Mouse (Mus musculus): ENCODE results near the gene Gast. TPM values are rescaled to one million over a fixed set of nuclear protein-coding genes. Genes with fewer than 3 reads are reported as not detected.

The Gast gene
- not detected in 2 replicates for polyA plus RNA-seq (2012; rRNA removed)

DNA sequence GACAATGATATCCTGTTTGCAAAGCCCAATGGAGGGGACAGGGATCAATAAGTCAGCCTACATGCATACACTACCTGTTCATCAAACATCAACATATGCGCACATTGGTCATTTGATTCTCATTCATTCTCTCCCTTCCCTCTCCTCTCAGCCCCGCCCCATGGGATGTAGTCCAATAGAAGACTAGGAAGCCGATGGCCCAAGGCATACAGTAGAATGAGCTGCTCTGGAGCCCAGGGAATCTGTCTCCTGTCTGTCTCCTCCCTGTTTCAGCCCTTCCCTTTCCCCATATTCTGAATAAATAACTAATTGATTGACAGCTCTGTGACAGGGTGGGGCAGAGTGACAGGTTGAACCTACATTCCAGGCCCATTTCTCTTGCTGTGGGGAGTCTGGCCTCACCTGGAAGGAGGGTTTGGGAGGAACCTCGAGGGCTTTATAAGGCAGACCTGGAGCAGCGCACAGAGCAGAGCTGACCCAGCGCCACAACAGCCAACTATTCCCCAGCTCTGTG, at the start of gene Gast:
TSS of gene Gast (plus strand) at position 464 of the 514 bp plus-strand sequence.
- Histone ChIP-seq H3K27ac (ENCODE audit: insufficient read depth, low read length) (no peak within 1 kb of the TSS), H3K4me3 (replicated peaks; ENCODE audit: insufficient read depth, low read depth, low read length) (no peak within 1 kb of the TSS), H3K4me1 (ENCODE audit: control insufficient read depth, insufficient read depth, low read length) (no peaks in the 10 kb centered on the region), H3K27me3 (ENCODE audit: control insufficient read depth, insufficient read depth, low read length) (no peaks in the 10 kb centered on the region)
- no peak for TF ChIP-seq CTCF (IDR thresholded peaks at IDR 0.05; ENCODE audit: borderline replicate concordance, insufficient read depth, low read depth, low read length)
- TF ChIP-seq POLR2A (IDR thresholded peaks at IDR 0.05; ENCODE audit: borderline replicate concordance, insufficient read depth, low read length): no peak
- no peak for DNase-seq
- 74% methylated on average over 6 of the region's 6 CpGs for WGBS

DNA sequence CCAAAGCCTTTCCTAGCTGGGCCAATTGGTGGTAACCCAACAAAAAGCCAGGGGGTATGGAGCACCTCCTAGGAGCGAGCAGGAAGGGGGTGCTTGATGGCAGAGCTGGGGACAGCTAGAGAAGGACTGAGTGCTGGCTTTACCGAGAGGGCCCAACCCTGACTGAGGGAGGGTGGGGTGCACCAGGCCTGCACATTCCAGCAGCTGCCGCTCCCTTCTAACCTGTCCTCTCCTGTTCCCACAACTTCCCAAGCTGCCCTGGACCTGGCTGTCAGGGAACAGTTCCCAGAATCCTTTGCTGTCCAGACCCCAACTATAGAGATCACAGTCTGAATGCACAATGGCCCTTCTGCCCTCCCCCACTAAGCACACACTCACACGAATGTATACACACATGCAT, 49.2 kb upstream of the Gast start:
- no peak overlapping the region for H3K4me3 ChIP-seq (replicated peaks; ENCODE audit: insufficient read depth, low read depth, low read length)
- TF ChIP-seq POLR2A (IDR thresholded peaks at IDR 0.05; ENCODE audit: borderline replicate concordance, insufficient read depth, low read length): no peak
- TF ChIP-seq CTCF (IDR thresholded peaks at IDR 0.05; ENCODE audit: borderline replicate concordance, insufficient read depth, low read depth, low read length): no peak
- H3K27ac ChIP-seq (ENCODE audit: insufficient read depth, low read length): no peak overlapping the region
- no peaks in the 10 kb centered on the region for H3K27me3 ChIP-seq (ENCODE audit: control insufficient read depth, insufficient read depth, low read length)
- 0 out of 2 replicates have a peak, but pooled peaks cover 5% of the 10 kb centered on the region for H3K4me1 ChIP-seq (ENCODE audit: control insufficient read depth, insufficient read depth, low read length)
- no peak for DNase-seq
- WGBS: 87% methylated on average over 4 of the region's 4 CpGs

GRCm38 (mm10) chr11:100287024-100287423, 47.2 kb upstream of the Gast start:
- no peak overlapping the region for H3K27ac ChIP-seq (ENCODE audit: insufficient read depth, low read length)
- TF ChIP-seq CTCF (IDR thresholded peaks at IDR 0.05; ENCODE audit: borderline replicate concordance, insufficient read depth, low read depth, low read length): no peak
- no peak for TF ChIP-seq POLR2A (IDR thresholded peaks at IDR 0.05; ENCODE audit: borderline replicate concordance, insufficient read depth, low read length)
- no peak for DNase-seq
- WGBS: 14% methylated on average over 10 of the region's 10 CpGs
- H3K4me1 ChIP-seq (ENCODE audit: control insufficient read depth, insufficient read depth, low read length): 0 out of 2 replicates have a peak, but pooled peaks cover 5% of the 10 kb centered on the region
- no peaks in the 10 kb centered on the region for H3K27me3 ChIP-seq (ENCODE audit: control insufficient read depth, insufficient read depth, low read length)
- H3K4me3 ChIP-seq (replicated peaks; ENCODE audit: insufficient read depth, low read depth, low read length): no peak overlapping the region

GRCm38 (mm10) chr11:100288942-100289341, 45.3 kb upstream of the Gast start:
- 73% methylated on average over 6 of the region's 6 CpGs for WGBS

DNA sequence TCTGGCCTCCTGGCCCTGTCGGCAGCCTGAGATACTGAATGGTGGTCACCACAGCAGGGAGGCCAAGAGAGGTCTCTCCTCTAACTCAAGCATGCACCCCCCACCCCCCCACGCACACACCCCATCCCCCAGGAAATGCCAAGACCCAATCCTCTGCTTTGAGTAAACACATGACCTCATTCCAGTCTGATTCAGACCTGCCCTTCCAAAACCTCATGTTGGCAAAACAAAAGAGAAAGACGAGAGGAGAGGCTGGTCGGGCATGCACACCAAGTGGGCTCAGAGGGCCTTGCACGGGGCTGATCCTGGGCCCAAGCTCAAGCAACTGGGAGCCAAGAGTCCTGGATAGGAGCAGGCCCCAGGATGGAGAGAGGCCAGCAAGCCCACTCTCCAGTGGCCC, 44.0 kb upstream of the Gast start:
- Histone ChIP-seq H3K27ac (ENCODE audit: insufficient read depth, low read length) (no peak overlapping the region), H3K27me3 (ENCODE audit: control insufficient read depth, insufficient read depth, low read length) (no peaks in the 10 kb centered on the region), H3K4me1 (ENCODE audit: control insufficient read depth, insufficient read depth, low read length) (0 out of 2 replicates have a peak, but pooled peaks cover 5% of the 10 kb centered on the region), H3K4me3 (replicated peaks; ENCODE audit: insufficient read depth, low read depth, low read length) (no peak overlapping the region)
- DNase-seq: no peak
- TF ChIP-seq POLR2A (IDR thresholded peaks at IDR 0.05; ENCODE audit: borderline replicate concordance, insufficient read depth, low read length): no peak
- TF ChIP-seq CTCF (IDR thresholded peaks at IDR 0.05; ENCODE audit: borderline replicate concordance, insufficient read depth, low read depth, low read length): no peak
- WGBS: 30% methylated on average over 5 of the region's 5 CpGs

More at GRCm38 (mm10) chr11:100288942-100289341, 45.3 kb upstream of the Gast start:
- Histone ChIP-seq H3K4me1 (ENCODE audit: control insufficient read depth, insufficient read depth, low read length) (0 out of 2 replicates have a peak, but pooled peaks cover 5% of the 10 kb centered on the region), H3K27me3 (ENCODE audit: control insufficient read depth, insufficient read depth, low read length) (no peaks in the 10 kb centered on the region), H3K27ac (ENCODE audit: insufficient read depth, low read length) (no peak overlapping the region), H3K4me3 (replicated peaks; ENCODE audit: insufficient read depth, low read depth, low read length) (no peak overlapping the region)
- no peak for DNase-seq
- no peak for TF ChIP-seq CTCF (IDR thresholded peaks at IDR 0.05; ENCODE audit: borderline replicate concordance, insufficient read depth, low read depth, low read length)

- no peaks in the 10 kb centered on the region for H3K4me1 ChIP-seq (ENCODE audit: control insufficient read depth, insufficient read depth, low read length)
- no peak for TF ChIP-seq CTCF (IDR thresholded peaks at IDR 0.05; ENCODE audit: borderline replicate concordance, insufficient read depth, low read depth, low read length)
- TF ChIP-seq POLR2A (IDR thresholded peaks at IDR 0.05; ENCODE audit: borderline replicate concordance, insufficient read depth, low read length): no peak
- no peak for DNase-seq
- 36% methylated on average over 6 of the region's 6 CpGs for WGBS
- H3K4me3 ChIP-seq (replicated peaks; ENCODE audit: insufficient read depth, low read depth, low read length): no peak overlapping the region
- no peak overlapping the region for H3K27ac ChIP-seq (ENCODE audit: insufficient read depth, low read length)
- no peaks in the 10 kb centered on the region for H3K27me3 ChIP-seq (ENCODE audit: control insufficient read depth, insufficient read depth, low read length)
These were observed 41.3 kb upstream of the Gast start for GRCm38 (mm10) chr11:100292884-100293283.

DNA sequence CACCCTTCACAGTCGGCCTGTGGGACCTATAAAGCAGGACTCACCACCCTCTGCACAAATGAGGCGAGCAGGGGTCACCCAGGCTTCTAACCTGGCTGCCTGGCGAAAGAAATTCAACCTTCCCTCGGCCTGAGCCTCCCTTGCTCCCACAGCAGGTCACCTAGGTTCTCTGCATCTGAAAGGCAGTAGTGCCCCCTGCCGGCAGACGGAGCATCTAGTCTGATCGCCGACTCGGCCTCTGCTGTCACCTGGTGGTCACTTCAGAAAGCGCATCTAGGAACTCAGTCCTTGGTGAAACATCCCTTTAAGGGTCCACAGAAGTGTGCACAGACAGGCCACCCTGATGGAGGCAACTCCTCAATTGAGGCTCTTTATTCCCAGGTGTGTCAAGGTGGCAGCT, 38.9 kb upstream of the Gast start:
- WGBS: 8% methylated on average over 10 of the region's 10 CpGs
- Histone ChIP-seq H3K4me3 (replicated peaks; ENCODE audit: insufficient read depth, low read depth, low read length) (no peak overlapping the region), H3K27ac (ENCODE audit: insufficient read depth, low read length) (no peak overlapping the region), H3K27me3 (ENCODE audit: control insufficient read depth, insufficient read depth, low read length) (no peaks in the 10 kb centered on the region), H3K4me1 (ENCODE audit: control insufficient read depth, insufficient read depth, low read length) (no peaks in the 10 kb centered on the region)
- DNase-seq: peak; percentile 57 to 75
- TF ChIP-seq POLR2A (IDR thresholded peaks at IDR 0.05; ENCODE audit: borderline replicate concordance, insufficient read depth, low read length) (no peak), CTCF (IDR thresholded peaks at IDR 0.05; ENCODE audit: borderline replicate concordance, insufficient read depth, low read depth, low read length) (peak; percentile 99)

GRCm38 (mm10) chr11:100297801-100298200, 36.4 kb upstream of the Gast start:
- WGBS: 32% methylated on average over 5 of the region's 5 CpGs
- Histone ChIP-seq H3K4me1 (ENCODE audit: control insufficient read depth, insufficient read depth, low read length) (no peaks in the 10 kb centered on the region), H3K27ac (ENCODE audit: insufficient read depth, low read length) (no peak overlapping the region), H3K4me3 (replicated peaks; ENCODE audit: insufficient read depth, low read depth, low read length) (no peak overlapping the region), H3K27me3 (ENCODE audit: control insufficient read depth, insufficient read depth, low read length) (no peaks in the 10 kb centered on the region)
- no peak for DNase-seq
- TF ChIP-seq CTCF (IDR thresholded peaks at IDR 0.05; ENCODE audit: borderline replicate concordance, insufficient read depth, low read depth, low read length): peak; percentile 42
- TF ChIP-seq POLR2A (IDR thresholded peaks at IDR 0.05; ENCODE audit: borderline replicate concordance, insufficient read depth, low read length): no peak

Data from cerebellum, adult 2 months (tissue).